Mouse (Mus musculus) lung, postnatal 0 days (tissue): ENCODE measurements around the gene Slc7a5.

Experiments used
- CTCF ChIP-seq: IDR thresholded peaks from 2 replicates; pipeline ENCODE4 v1.5.1; 2016; ENCODE audit warnings: antibody characterized with exemption, mild to moderate bottlenecking
- EP300 ChIP-seq: IDR thresholded peaks from 2 replicates; pipeline ENCODE4 v1.6.1; 2016; ENCODE audit warnings: antibody characterized with exemption, mild to moderate bottlenecking, control low read depth

DNA sequence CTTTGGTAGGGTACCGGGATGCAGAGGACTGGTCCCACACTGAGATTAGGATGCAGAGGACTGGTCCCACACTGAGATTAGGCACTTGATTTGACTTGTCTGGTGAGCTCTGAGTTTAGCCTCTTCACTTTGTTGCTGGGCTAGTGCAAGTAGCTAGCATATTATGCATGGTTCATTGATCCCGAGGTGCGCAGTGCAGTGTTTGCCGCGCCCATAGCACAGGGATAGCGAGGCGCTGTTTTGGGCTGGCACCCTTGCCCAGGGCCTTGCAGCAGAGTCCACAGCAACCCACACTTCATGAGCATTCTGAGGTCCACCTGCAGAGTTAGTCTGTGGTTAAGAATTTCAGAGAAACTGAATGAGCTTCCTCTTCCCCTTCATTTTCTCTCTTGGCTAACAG is 45.3 kb upstream of the Slc7a5 start:
- TF ChIP-seq CTCF (no peak), EP300 (no peak)
